Mouse (Mus musculus) testis, adult 2 months (tissue): ENCODE data around the gene Ttll8.

Experiments
- CTCF ChIP-seq: fragments of 200-500 bp; IDR thresholded peaks from 2 replicates; pipeline ENCODE4 v1.5.1; 2012; ENCODE audit warnings: low read depth, mild to moderate bottlenecking, inconsistent platforms, low read length, moderate library complexity; ENCODE audit not compliant: control insufficient read depth, insufficient read depth, insufficient replicate concordance
- POLR2A ChIP-seq: fragments of 200-500 bp; IDR thresholded peaks from 2 replicates; pipeline ENCODE4 v1.6.1; 2012; ENCODE audit warnings: low read depth, mild to moderate bottlenecking, inconsistent platforms, low read length, moderate library complexity; ENCODE audit not compliant: control insufficient read depth

DNA sequence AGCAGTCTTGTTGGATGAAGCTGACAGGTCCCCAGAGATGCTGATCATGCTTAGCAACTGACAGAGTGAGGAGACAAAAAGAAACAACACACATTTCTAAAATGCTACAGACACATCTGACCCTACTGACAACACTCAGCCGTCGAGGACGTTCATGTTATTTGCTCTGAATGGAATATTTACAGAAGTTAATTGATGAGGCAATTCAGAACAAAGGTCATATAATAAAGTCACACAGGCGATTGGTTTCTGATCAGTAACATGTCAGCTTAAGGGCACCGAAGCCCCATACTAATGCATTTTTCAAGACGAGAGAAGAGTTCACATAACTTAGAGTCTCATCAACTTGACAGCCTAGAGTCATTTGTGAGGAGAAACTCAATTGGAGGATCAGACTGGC, 58.3 kb downstream of the Ttll8 start:
- no peak for TF ChIP-seq CTCF
- TF ChIP-seq POLR2A: no peak
